Mouse (Mus musculus): Measurements from ENCODE around the gene Coq6.

DNA sequence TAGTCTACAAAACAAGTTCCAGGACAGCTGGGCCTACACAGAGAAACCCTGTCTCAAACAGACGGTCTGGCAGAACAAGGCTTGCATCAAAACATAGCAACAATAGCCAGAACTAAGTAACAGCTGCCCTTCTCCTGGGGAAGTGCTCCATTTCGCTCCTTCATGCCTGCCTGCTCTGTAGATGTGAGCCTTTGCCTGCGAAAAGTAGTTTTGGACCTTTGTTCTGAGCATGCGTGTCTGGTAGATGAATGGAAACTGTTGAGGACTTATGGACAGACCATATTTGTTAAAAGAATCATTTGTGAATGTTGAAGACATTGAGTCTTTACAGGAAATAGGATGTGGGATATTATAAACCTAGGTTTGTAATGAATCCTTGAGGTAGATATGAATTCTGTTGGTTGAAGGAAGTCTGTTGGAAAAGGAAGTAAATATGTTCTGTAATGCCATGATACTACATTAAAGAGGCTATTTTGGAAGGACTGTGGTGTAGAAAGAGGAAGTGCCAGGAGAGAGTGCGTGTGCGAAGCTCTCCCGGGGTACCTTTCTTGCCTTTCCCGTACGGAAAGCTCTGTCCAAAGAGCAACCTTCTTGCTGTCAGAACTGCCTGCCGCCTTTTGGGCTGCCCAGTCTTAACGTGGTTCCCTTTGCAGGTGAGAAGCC, 24.4 kb upstream of the Coq6 start:
- no peak for TF ChIP-seq POLR2A (IDR thresholded peaks at IDR 0.05; ENCODE audit: insufficient read depth, low read depth, low read length)
- no peak for TF ChIP-seq CTCF (IDR thresholded peaks at IDR 0.05; ENCODE audit: insufficient read depth, low read depth, low read length)

Data from olfactory bulb, adult 2 months (tissue).